Mouse (Mus musculus) common myeloid progenitor, adult 5-6 weeks (primary cell): ENCODE results near the gene Msh3. TPM values are rescaled to one million over a fixed set of nuclear protein-coding genes. Genes with fewer than 3 reads are reported as not detected.
"Not testable (repeated sequence)": the region's sequence is repeated elsewhere in the genome, so short reads cannot be mapped to it uniquely, and the experiment has no call there.

ENCODE experiments used
- ATAC-seq: replicated peaks from 2 replicates; pipeline ENCODE4 v1.8.0; 2016; ENCODE audit warnings: low read depth, mild to moderate bottlenecking, moderate TSS enrichment, inconsistent platforms; ENCODE audit not compliant: poor library complexity, severe bottlenecking
- total RNA-seq: library from RNA; stranded (forward); fragments of 200-1000, 187-1606 nt; gene quantifications from 2 replicates; pipeline ENCODE4 v1.2.3, GENCODE M21; 2017

Gene Msh3
- total RNA-seq, 1 experiment from 2014 or later: 52.4 TPM

DNA sequence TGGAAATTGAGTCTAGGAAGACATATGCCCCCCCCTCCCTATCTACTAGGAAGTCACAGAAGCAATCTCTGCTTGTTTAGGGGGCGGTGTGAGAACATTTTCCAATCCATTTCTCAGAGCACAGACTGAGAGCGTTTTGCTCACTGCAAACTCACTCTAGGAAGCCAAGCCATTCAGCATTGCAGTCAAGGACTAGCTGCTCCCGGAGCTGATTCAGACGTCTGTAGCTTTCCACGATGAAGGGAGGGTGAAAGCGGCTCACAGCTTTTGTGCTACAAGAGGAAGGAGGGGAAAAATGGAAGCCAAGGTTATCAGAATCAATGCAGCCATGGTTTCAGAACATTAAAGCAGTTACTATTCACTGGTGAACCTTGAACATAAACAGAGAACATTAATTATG lies 91.2 kb downstream of the Msh3 start:
- ATAC-seq: no peak

DNA sequence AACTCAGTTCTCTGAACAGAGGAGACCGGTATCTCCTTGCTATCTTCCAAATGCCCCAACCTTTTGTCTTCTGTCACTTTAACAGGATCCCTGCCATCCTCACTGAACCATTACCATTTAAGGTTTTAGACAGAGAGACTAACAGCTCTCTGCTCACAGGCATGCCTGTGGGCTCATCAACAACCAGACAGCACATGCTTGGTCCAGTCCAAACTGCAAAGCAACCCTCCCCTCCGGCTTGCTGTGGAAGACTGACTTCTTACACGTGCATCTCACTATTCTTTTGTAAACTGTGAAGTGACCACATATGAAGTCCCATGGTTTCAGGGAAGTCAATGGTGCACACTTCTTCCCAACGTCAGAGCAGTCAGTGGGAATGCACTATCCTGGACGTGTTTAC lies 93.5 kb downstream of the Msh3 start:
- ATAC-seq: no peak

DNA sequence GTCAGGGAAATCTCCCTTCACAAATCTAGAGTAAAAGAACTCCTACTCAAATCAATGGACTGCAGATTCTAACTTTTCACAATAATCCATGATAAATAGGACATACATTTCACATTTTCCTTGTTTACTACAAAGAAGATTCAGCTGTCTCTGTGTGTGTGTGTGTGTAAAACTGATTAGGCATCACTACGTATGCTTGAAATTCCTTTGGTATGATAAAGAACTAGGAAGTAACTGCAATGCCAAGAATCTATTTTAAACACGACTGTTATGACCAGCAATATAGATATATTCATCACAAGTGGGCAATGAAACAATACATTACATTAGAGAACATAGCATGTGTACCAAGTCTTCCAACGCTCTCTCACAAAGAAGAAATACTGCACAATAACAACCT lies 99.3 kb downstream of the Msh3 start:
- ATAC-seq: no peak

DNA sequence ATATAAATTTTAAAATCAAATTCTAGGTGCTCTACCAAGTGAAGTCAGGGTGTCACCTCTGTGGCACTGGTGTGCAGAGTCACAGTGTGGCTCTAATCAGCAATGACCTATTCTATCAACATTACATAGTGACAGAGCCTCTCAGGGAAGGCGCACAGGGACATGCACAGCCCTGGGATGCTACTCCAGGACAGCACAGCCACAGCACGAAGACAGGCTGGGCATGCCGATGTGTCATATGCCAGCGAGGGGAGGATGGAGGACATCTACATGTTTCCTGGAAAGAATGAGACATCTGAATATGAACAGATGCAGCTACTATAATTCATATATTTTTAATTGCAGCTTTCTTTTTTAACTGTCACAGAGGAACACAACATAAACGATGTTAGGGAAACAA lies 101.0 kb downstream of the Msh3 start:
- no peak for ATAC-seq

DNA sequence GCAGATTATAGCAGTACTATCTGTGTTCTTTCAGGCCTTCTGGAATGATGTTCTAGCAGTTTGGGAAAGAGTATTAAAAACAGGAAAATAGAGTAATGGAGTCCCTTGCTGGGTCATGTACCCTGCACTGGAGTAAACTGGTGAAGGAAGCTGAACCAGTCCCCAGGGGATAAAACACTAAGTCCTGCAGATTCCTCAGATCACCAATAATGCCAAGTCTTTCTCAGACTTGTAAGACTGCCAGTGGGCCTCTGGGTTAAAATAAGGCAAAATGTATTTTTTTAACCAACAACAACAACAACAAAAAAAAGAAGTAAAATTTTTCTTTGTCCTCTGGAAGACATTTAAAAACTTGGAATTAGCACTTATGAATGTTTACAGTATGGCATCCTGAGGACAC lies 102.5 kb downstream of the Msh3 start:
- ATAC-seq: no peak

DNA sequence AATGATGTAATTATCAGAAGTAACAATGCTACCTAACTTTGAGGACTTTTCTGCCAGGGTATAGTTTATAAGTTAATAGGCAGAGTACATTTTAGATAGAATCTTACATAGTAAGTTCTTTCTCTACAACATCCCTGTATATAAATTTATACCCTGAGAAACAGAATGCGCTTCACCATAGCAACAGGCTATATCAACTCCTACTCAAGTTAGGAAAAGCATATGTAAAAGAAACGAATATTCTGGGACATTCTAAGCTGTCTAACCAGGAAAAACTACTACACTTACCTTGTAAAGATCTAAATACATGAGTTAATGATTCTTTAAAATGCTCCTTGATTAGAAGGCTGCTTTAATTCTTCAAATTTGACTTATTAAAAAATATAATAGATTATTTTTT lies 107.2 kb downstream of the Msh3 start:
- no peak for ATAC-seq

DNA sequence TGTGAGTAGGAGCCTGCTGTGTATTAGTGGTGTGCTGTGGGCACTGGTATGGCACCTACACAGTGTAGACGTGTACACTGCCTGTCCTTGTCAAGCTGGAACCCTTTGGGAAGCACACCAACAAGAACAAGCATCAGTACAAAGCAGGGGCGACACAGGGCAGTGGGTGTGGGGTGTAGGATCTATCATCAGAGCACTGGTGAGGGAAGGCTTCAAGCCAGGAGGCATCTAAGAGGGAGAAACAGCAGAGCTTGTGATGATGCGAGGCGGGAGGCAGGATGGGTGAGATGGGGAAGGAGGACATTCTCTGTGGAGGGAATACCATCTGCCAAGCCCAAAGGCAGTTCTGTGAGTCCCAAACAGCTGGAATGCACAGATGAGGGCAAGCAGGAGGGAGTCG lies 107.8 kb downstream of the Msh3 start:
- no peak for ATAC-seq

DNA sequence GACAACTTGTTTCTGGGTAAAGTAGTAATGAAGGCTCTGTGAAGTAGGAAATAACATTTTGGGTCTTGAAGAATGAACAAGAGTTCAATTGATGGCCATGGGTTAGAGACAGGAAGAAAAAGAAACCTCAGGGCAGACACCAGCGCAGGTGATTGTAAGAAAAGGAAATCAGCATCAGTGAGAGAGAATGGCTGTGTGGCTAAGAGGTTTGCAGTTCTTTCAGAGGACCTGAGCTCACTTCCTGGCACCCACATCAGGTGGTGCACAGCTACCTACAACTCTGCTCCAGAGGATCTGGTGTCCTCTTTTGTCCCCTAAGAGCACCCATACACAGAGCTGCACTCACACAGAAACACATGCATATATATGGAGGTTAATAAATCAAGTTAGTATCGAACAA lies 110.1 kb downstream of the Msh3 start:
- no peak for ATAC-seq

DNA sequence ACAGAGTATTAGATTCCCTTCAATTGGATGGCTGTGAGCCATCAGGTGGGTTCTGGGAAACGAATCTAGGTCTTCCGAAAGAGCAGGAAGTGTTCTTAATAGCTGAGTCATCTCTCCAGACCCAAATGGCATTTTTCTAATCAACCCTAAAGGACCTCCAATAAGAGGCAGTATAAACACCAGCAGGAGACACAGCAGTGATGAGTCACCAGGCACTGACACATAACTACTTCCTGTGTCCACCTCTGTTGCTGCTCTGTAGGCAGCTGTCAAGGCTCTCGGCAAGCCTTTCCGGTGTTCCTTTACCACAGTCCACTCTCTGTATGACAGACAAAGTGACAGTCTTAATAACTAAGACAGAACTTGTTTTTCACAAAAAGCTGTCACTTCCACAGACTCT lies 113.4 kb downstream of the Msh3 start:
- ATAC-seq: peak; percentile 83

DNA sequence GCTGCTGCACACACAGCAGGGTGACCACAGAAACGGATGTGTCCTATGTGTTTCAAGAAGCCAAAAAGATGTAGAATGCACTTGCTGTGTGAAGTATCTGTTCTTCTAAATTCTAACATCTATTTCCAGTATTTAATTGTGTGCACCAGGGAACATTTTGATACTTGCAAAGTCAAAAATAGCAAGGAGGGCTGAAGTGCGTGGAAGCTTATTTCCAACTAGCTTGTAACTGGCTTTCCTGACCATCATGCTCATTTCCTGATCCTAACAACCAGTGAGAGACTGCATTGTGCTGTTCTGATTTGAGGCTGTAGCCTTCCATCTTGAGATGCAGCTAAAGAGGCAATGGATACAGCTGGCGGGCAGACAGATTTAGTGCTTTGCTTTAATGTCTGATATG lies 116.9 kb downstream of the Msh3 start:
- ATAC-seq: no peak

DNA sequence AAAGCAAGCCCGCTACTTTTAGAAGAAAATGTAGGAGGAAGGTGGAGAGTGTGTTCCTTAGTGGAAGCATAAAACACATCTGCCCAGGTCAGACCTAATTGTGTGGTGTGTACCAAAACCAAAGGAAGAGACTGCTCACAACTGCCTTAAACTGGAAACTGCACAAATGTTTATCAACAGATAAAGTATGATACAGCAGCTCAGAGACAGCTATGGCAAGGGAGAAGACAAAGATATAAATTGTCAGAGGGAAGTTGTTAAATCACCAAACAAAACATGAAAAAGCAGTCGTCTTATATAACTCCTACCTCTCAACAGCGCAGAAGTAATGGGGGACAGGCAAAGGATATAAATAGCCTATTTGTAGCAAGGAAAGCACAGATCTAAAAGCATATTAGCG lies 117.8 kb downstream of the Msh3 start:
- no peak for ATAC-seq

DNA sequence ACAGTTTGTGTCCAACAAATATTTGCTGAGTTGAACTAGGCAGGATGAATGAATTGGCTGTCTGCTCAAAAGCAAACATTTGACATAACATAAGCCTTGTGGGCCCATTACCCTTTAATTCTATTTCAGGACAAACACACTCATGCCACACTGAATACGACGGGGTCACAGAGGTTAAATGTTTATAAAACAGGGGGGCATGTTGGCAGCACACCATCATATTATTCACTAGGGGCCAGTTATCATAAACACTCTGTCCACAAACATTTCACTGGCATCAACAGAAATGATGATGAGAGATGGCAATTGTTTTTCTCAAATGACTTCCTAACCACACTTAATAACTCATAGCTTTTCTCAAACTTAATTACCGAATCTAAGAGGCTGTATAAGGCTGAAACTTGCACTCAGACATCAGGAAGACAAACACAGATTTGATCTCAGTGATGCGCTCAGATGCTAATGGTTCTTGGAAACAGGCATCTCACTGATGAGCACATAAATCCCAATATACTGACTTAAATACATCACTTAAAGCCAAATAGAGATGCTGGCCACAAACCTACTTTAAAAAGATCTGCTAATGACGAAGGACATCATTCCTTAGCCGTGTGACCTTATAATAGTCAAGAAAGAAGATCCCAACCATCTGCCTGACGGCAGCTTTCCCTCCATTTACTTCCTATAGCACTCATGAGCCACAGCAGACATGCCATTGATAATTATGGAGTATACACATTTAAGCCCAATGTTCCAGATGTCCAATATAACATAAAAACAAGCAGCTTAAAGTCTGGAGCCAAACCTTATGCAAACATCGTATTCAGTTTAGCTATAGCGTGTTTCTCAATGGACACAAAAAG lies 122.5 kb downstream of the Msh3 start:
- no peak for ATAC-seq

DNA sequence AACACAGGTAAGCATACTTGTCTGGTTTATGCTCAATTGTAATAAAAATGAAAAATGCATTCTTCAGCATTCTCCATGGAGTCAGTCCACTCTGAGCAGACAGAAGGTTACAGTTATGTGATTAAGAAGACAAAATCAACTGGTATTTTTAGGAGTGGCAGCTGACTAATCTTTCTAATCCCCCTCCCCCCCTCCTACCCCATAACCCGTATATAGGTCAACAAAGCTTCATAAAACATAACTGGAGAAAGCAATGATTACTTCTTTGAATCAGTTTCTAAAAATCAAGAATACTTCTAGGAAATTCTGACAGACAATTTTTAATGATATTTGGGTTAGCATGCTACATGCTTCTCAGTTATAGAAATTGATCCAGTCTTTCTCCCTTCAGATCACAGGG lies 126.8 kb downstream of the Msh3 start:
- no peak for ATAC-seq

DNA sequence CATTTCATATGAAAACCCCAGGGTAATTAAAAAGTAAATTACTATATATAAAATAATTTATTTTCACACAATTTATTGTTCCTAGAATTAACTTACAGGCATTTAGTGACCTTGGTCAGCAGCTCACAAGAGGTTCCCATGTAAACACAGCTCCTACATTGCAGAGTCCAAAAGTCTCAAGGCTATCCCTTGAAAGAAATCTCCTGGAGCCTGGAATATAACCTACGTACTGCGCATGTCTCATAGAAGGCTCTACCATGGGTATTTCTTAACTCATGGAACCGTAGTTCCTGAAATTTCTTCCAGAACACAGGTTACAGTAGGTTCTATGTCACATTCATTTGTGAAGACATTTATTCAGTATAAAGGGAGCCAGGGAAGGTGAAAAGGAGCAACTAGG lies 131.2 kb downstream of the Msh3 start:
- ATAC-seq: no peak

DNA sequence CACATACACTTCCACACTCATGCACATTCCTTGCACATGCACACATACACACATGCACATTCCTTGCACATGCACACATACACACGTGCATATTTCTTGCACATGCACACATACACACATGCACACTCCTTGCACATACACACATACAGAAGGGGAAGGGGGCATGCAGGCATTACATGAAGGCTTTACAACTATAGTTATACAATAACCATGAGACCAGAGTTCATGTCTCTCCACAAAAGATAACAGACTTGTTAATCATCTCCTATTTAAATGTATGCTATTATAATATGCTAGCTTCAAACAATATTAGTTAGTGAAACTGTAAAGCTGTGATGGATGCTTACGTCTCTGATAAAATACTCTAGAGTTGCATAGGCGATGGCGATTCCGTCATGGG lies 132.0 kb downstream of the Msh3 start:
- ATAC-seq: no peak

DNA sequence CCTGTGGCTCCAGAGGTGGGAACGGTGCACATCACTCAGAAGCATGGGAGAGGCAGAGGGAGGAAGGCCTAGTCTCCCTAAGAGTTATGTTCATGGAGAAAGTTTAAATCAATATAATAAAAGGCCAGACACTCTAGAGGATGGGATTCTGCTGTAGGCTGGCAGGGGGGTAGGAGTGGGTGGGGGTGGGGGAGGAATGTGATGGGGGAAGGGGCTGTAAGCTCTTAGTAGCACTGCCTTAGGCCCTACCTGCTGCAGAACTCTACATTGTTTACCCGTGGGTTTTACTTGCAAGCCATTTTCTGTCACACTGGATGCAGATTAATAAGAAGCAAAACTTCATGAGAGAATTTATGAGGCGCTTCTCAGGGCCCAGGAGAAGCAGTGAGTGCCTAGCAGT lies 135.0 kb downstream of the Msh3 start:
- no peak for ATAC-seq

DNA sequence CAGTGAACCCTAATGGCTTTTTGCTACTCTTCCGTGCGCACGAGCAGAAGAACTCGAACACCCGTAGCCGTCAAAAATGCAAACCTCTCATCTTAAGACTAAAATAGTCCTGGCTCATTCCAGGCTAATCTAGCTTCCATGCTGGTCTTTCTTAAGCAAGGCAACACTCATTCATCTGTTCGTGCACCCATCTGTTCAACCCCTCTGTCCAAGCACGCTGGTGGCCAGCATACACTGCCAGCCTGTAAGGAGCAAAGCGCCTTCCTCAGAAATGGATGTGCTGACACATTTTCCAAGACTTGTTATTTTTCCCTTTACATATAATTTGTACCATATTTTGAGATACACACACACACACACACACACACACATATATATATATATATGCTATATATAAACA lies 137.6 kb downstream of the Msh3 start:
- no peak for ATAC-seq

DNA sequence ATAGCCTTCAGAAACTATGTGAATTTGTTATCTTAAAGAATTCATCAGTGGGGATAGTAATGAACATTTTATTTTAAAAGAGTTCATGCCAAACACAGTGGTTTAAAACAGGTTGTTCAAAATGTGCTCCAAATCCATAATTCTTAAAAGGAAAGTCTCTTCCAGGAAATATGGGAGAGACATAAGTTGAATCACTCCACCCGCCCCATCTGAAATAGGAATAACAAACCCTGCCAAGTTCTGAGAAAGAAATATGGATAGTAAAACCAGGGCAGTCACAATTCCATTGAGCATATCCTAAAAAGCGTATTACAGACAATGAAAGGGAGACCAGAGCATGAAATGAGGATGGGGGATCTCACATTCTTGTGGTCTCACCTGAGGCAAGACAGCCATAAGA lies 157.9 kb downstream of the Msh3 start:
- no peak for ATAC-seq

DNA sequence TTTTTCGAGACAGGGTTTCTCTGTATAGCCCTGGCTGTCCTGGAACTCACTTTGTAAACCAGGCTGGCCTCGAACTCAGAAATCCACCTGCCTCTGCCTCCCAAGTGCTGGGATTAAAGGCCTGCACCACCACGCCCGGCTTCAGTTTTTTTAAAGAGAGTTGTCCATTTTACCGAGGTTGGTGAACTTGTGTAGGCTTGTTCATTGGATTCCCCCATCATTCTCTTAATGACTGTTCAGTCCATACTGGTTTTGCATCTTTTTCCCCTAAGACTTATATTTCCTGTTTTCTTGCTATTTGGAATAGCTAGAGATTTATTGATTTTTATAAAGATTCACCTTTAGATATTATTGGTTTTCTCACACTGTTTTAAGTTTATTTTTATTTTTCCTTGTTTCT lies 161.0 kb downstream of the Msh3 start:
- not testable (repeated sequence) for ATAC-seq

DNA sequence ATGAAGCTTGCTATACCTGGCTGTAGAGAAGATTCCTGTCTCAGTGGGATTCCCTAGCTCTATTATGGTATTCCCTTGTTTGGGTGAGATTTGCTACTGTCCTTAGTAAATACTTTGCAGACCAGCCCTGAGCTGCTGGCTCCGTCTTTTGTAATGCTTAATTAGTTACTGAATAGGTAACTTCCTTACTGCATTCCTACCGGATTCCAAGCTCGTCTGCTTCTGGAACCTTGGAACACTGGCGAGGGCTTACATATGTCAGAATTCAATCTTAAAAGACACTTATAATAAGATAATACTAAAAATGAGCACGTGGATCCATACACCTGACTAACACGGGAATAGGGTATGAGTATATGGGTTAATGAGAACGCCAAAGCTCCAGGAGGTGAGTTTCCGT lies 182.1 kb downstream of the Msh3 start:
- ATAC-seq: not testable (repeated sequence)
